Mouse (Mus musculus): ENCODE results near the gene Serpina3j. TPM values are rescaled to one million over a fixed set of nuclear protein-coding genes. Genes with fewer than 3 reads are reported as not detected.

The Serpina3j gene
- total RNA-seq (2014; fragmentation: Nextera tagmentation): not detected in 2 replicates
- 0.27 TPM in 1 of 2 replicates, not detected in the other for total RNA-seq (2017)
- polyA plus RNA-seq (2012): not detected in 2 replicates

GRCm38 (mm10) chr12:104314253-104314652 lies at the start of gene Serpina3j:
Gene Serpina3j (plus strand): TSS chr12:104314553.
- TF ChIP-seq GATA2 (IDR thresholded peaks at IDR 0.05; ENCODE audit: borderline replicate concordance, low read depth, low read length) (no peak), TAL1 (conservative IDR thresholded peaks at IDR 0.05; ENCODE audit: low read depth, low read length) (no peak), POLR2AphosphoS5 (IDR thresholded peaks at IDR 0.05; ENCODE audit: insufficient replicate concordance, low read depth, low read length) (no peak), GATA1 (IDR thresholded peaks at IDR 0.05; ENCODE audit: borderline replicate concordance, low read length) (no peak), CTCF (IDR thresholded peaks at IDR 0.05; ENCODE audit: low read depth, low read length) (no peak)
- peaks cover 50% of the 10 kb centered on the region for H3K9me3 ChIP-seq (replicated peaks)
- ATAC-seq (ENCODE audit: extremely low read depth, insufficient number of reproducible peaks, low FRiP score, poor library complexity, severe bottlenecking): no peak
- no peaks in the 10 kb centered on the region for H3K27me3 ChIP-seq (ENCODE audit: insufficient read depth, low read length)
- no peak within 1 kb of the TSS for H3K4me3 ChIP-seq (ENCODE audit: low read depth, low read length)
- no peaks in the 10 kb centered on the region for H3K4me1 ChIP-seq (ENCODE audit: insufficient read depth, low read depth, low read length)
- H3K36me3 ChIP-seq (replicated peaks): no peaks in the 10 kb centered on the region
- no peak for DNase-seq (ENCODE audit: low spot score)

GRCm38 (mm10) chr12:104266374-104266773 lies 48.0 kb upstream of the Serpina3j start:
- Histone ChIP-seq H3K27me3 (ENCODE audit: insufficient read depth, low read length) (no peaks in the 10 kb centered on the region), H3K4me1 (ENCODE audit: insufficient read depth, low read depth, low read length) (no peaks in the 10 kb centered on the region), H3K9me3 (replicated peaks) (peaks cover 50% of the 10 kb centered on the region), H3K36me3 (replicated peaks) (no peaks in the 10 kb centered on the region), H3K4me3 (ENCODE audit: low read depth, low read length) (no peak overlapping the region)
- ATAC-seq (ENCODE audit: extremely low read depth, insufficient number of reproducible peaks, low FRiP score, poor library complexity, severe bottlenecking) (no peak), DNase-seq (ENCODE audit: low spot score) (no peak)
- TF ChIP-seq CTCF (IDR thresholded peaks at IDR 0.05; ENCODE audit: low read depth, low read length) (no peak), TAL1 (conservative IDR thresholded peaks at IDR 0.05; ENCODE audit: low read depth, low read length) (no peak), POLR2AphosphoS5 (IDR thresholded peaks at IDR 0.05; ENCODE audit: insufficient replicate concordance, low read depth, low read length) (no peak), GATA2 (IDR thresholded peaks at IDR 0.05; ENCODE audit: borderline replicate concordance, low read depth, low read length) (no peak), GATA1 (IDR thresholded peaks at IDR 0.05; ENCODE audit: borderline replicate concordance, low read length) (no peak)

- no peak for TF ChIP-seq GATA2 (IDR thresholded peaks at IDR 0.05; ENCODE audit: borderline replicate concordance, low read depth, low read length)
- no peak for TF ChIP-seq CTCF (IDR thresholded peaks at IDR 0.05; ENCODE audit: low read depth, low read length)
- TF ChIP-seq TAL1 (conservative IDR thresholded peaks at IDR 0.05; ENCODE audit: low read depth, low read length): no peak
- H3K9me3 ChIP-seq (replicated peaks): peaks cover 44% of the 10 kb centered on the region
- no peak for ATAC-seq (ENCODE audit: extremely low read depth, insufficient number of reproducible peaks, low FRiP score, poor library complexity, severe bottlenecking)
These were observed 35.9 kb upstream of the Serpina3j start for GRCm38 (mm10) chr12:104278216-104279055.

GRCm38 (mm10) chr12:104279056-104279435 lies 35.3 kb upstream of the Serpina3j start:
- H3K4me1 ChIP-seq (ENCODE audit: insufficient read depth, low read depth, low read length): no peaks in the 10 kb centered on the region
- H3K9me3 ChIP-seq (replicated peaks): peaks cover 41% of the 10 kb centered on the region
- H3K4me3 ChIP-seq (ENCODE audit: low read depth, low read length): no peak overlapping the region
- ATAC-seq (ENCODE audit: extremely low read depth, insufficient number of reproducible peaks, low FRiP score, poor library complexity, severe bottlenecking) (no peak), DNase-seq (ENCODE audit: low spot score) (no peak)
- no peaks in the 10 kb centered on the region for H3K36me3 ChIP-seq (replicated peaks)
- H3K27me3 ChIP-seq (ENCODE audit: insufficient read depth, low read length): no peaks in the 10 kb centered on the region
- TF ChIP-seq GATA1 (IDR thresholded peaks at IDR 0.05; ENCODE audit: borderline replicate concordance, low read length) (no peak), TAL1 (conservative IDR thresholded peaks at IDR 0.05; ENCODE audit: low read depth, low read length) (no peak), POLR2AphosphoS5 (IDR thresholded peaks at IDR 0.05; ENCODE audit: insufficient replicate concordance, low read depth, low read length) (no peak), CTCF (IDR thresholded peaks at IDR 0.05; ENCODE audit: low read depth, low read length) (no peak), GATA2 (IDR thresholded peaks at IDR 0.05; ENCODE audit: borderline replicate concordance, low read depth, low read length) (no peak)

More at GRCm38 (mm10) chr12:104278216-104279055, 35.9 kb upstream of the Serpina3j start:
- H3K4me1 ChIP-seq (ENCODE audit: insufficient read depth, low read depth, low read length): no peaks in the 10 kb centered on the region
- H3K27me3 ChIP-seq (ENCODE audit: insufficient read depth, low read length): no peaks in the 10 kb centered on the region
- no peaks in the 10 kb centered on the region for H3K36me3 ChIP-seq (replicated peaks)
- H3K4me3 ChIP-seq (ENCODE audit: low read depth, low read length): no peak overlapping the region
- no peak for DNase-seq (ENCODE audit: low spot score)

GRCm38 (mm10) chr12:104283380-104283779 lies 31.0 kb upstream of the Serpina3j start:
- DNase-seq (ENCODE audit: low spot score) (no peak), ATAC-seq (ENCODE audit: extremely low read depth, insufficient number of reproducible peaks, low FRiP score, poor library complexity, severe bottlenecking) (no peak)
- no peak for TF ChIP-seq TAL1 (conservative IDR thresholded peaks at IDR 0.05; ENCODE audit: low read depth, low read length)
- TF ChIP-seq GATA2 (IDR thresholded peaks at IDR 0.05; ENCODE audit: borderline replicate concordance, low read depth, low read length): no peak
- TF ChIP-seq GATA1 (IDR thresholded peaks at IDR 0.05; ENCODE audit: borderline replicate concordance, low read length): no peak
- H3K4me3 ChIP-seq (ENCODE audit: low read depth, low read length): no peak overlapping the region
- H3K27me3 ChIP-seq (ENCODE audit: insufficient read depth, low read length): no peaks in the 10 kb centered on the region
- no peaks in the 10 kb centered on the region for H3K4me1 ChIP-seq (ENCODE audit: insufficient read depth, low read depth, low read length)
- H3K9me3 ChIP-seq (replicated peaks): peaks cover 24% of the 10 kb centered on the region
- no peaks in the 10 kb centered on the region for H3K36me3 ChIP-seq (replicated peaks)

GRCm38 (mm10) chr12:104288336-104288735 lies 26.0 kb upstream of the Serpina3j start:
- H3K9me3 ChIP-seq (replicated peaks): peaks cover 5% of the 10 kb centered on the region
- no peaks in the 10 kb centered on the region for H3K36me3 ChIP-seq (replicated peaks)
- no peaks in the 10 kb centered on the region for H3K4me1 ChIP-seq (ENCODE audit: insufficient read depth, low read depth, low read length)
- DNase-seq (ENCODE audit: low spot score) (no peak), ATAC-seq (ENCODE audit: extremely low read depth, insufficient number of reproducible peaks, low FRiP score, poor library complexity, severe bottlenecking) (no peak)
- no peaks in the 10 kb centered on the region for H3K27me3 ChIP-seq (ENCODE audit: insufficient read depth, low read length)
- no peak for TF ChIP-seq CTCF (IDR thresholded peaks at IDR 0.05; ENCODE audit: low read depth, low read length)
- TF ChIP-seq POLR2AphosphoS5 (IDR thresholded peaks at IDR 0.05; ENCODE audit: insufficient replicate concordance, low read depth, low read length): no peak
- no peak for TF ChIP-seq GATA2 (IDR thresholded peaks at IDR 0.05; ENCODE audit: borderline replicate concordance, low read depth, low read length)
- TF ChIP-seq GATA1 (IDR thresholded peaks at IDR 0.05; ENCODE audit: borderline replicate concordance, low read length): no peak
- H3K4me3 ChIP-seq (ENCODE audit: low read depth, low read length): no peak overlapping the region

All from G1E (cell line).